Comparison of ENCODE assay signal across 9 mouse cellular contexts in genomic region chr6:88640331-88640730, GRCm38 (mm10). TPM values are rescaled to one million over a fixed set of nuclear protein-coding genes. Genes with fewer than 3 reads are reported as not detected.
DNase-seq lines count a peak whose midpoint lies in the region; ATAC-seq lines count a peak whose summit lies in the region.
"Had no signal": no experiment of that assay in that cellular context is flagged by ENCODE, and none has a peak within 500 bp of the region (broad histone marks: within the 10 kb centered on the region; RNA-seq: fewer than 3 reads in every experiment).

No protein-coding gene starts in this region.

- H3K4me2 ChIP-seq in hindbrain, embryonic 13.5 days: peak overlapping the region; percentile 32
- peak overlapping the region; percentile 49 for H3K4me2 ChIP-seq in forebrain, embryonic 13.5 days

- H3K4me3 ChIP-seq in hindbrain, embryonic 13.5 days: no peak overlapping the region
- no peak overlapping the region for H3K4me3 ChIP-seq in hindbrain, embryonic 10.5 days
- 0 out of 2 replicates have a peak overlapping the region, but pooled peaks have one; percentile 0 for H3K4me3 ChIP-seq in brown adipose tissue, adult 24 weeks (ENCODE audit: insufficient read depth, low read depth, low read length)
- H3K4me3 ChIP-seq in forebrain, embryonic 13.5 days: no peak overlapping the region
- H3K4me3 ChIP-seq: myocyte had no signal

- H3K27me3 ChIP-seq in hindbrain, embryonic 13.5 days: no peaks in the 10 kb centered on the region
- H3K27me3 ChIP-seq in hindbrain, embryonic 10.5 days (ENCODE audit: insufficient read depth, poor library complexity, severe bottlenecking): peaks cover 4% of the 10 kb centered on the region; the same call in 1 of the 2 replicates
- no peaks in the 10 kb centered on the region for H3K27me3 ChIP-seq in forebrain, embryonic 13.5 days

- H3K36me3 ChIP-seq in hindbrain, embryonic 13.5 days: no peaks in the 10 kb centered on the region
- H3K36me3 ChIP-seq in hindbrain, embryonic 10.5 days: no peaks in the 10 kb centered on the region
- no peaks in the 10 kb centered on the region for H3K36me3 ChIP-seq in forebrain, embryonic 13.5 days (ENCODE audit: poor library complexity, severe bottlenecking)

- H3K9me3 ChIP-seq in hindbrain, embryonic 13.5 days: peaks cover 7% of the 10 kb centered on the region
- H3K9me3 ChIP-seq in hindbrain, embryonic 10.5 days: peaks cover 9% of the 10 kb centered on the region; the same call in 1 of the 2 replicates
- peaks cover 12% of the 10 kb centered on the region for H3K9me3 ChIP-seq in forebrain, embryonic 13.5 days (replicated peaks)

- peak overlapping the region; percentile 67 for H3K27ac ChIP-seq in hindbrain, embryonic 13.5 days
- no peak overlapping the region for H3K27ac ChIP-seq in hindbrain, embryonic 10.5 days
- peak overlapping the region; percentile 46; the same call in 1 of the 2 replicates for H3K27ac ChIP-seq in brown adipose tissue, adult 24 weeks (replicated peaks; ENCODE audit: low read depth, low read length)
- peak overlapping the region; percentile 35; the same call in 1 of the 2 replicates for H3K27ac ChIP-seq in forebrain, embryonic 13.5 days

- 31% methylated on average over 3 of the region's 3 CpGs for WGBS in hindbrain, embryonic 13.5 days
- WGBS in hindbrain, embryonic 10.5 days: 30% methylated on average over 3 of the region's 3 CpGs
- WGBS in forebrain, embryonic 13.5 days: 10% methylated on average over 3 of the region's 3 CpGs

- peak overlapping the region; percentile 14; the same call in 1 of the 2 replicates for H3K9ac ChIP-seq in hindbrain, embryonic 13.5 days
- peak overlapping the region; percentile 46; the same call in 1 of the 2 replicates for H3K9ac ChIP-seq in forebrain, embryonic 13.5 days

- peaks cover 16% of the 10 kb centered on the region for H3K4me1 ChIP-seq in hindbrain, embryonic 13.5 days (replicated peaks)
- peaks cover 22% of the 10 kb centered on the region for H3K4me1 ChIP-seq in hindbrain, embryonic 10.5 days (replicated peaks)
- H3K4me1 ChIP-seq in brown adipose tissue, adult 24 weeks (ENCODE audit: control insufficient read depth, insufficient read depth, insufficient read length, low read length): peaks cover 10% of the 10 kb centered on the region; the same call in 1 of the 2 replicates
- H3K4me1 ChIP-seq in forebrain, embryonic 13.5 days: peaks cover 19% of the 10 kb centered on the region

- ATAC-seq in hindbrain, embryonic 13.5 days (ENCODE audit: low FRiP score): no peak
- no peak for ATAC-seq in forebrain, embryonic 13.5 days
- ATAC-seq in megakaryocyte progenitor cell, adult 5-6 weeks (replicated peaks; ENCODE audit: poor library complexity): peak; percentile 60

- no peak for DNase-seq in hindbrain, embryonic 10.5 days (ENCODE audit: low spot score)
- no peak for DNase-seq in gastrocnemius, postnatal 10 days
- no peak for DNase-seq in frontal cortex, postnatal 14 days (ENCODE audit: low spot score in 2 of 2)
- DNase-seq: thymus, postnatal 36 days had no signal

RNA-seq across cellular contexts. Expression of gene Kbtbd12, which starts 2.6 kb away (rescaled TPM):
- polyA plus RNA-seq in hindbrain, embryonic 13.5 days (2015; fragmentation: Nextera tagmentation; extraction: Ambion mirVana): 0.14 and 0.26 TPM in 2 replicates
- not detected in 2 replicates for polyA plus RNA-seq in hindbrain, embryonic 10.5 days (2016; fragmentation: Nextera tagmentation; extraction: Ambion mirVana)
- polyA plus RNA-seq in brown adipose tissue, adult 24 weeks (2012; ENCODE audit: insufficient read depth, insufficient read length, missing spikeins): 3.9 and 6.8 TPM in 2 replicates
- 0.20 TPM in 1 of 2 replicates, not detected in the other for polyA plus RNA-seq in forebrain, embryonic 13.5 days (2015; fragmentation: Nextera tagmentation; extraction: Ambion mirVana)
- 0.17 and 0.37 TPM in 2 replicates for total RNA-seq in megakaryocyte progenitor cell, adult 5-6 weeks (2015)
- total RNA-seq in megakaryocyte progenitor cell, adult 5-6 weeks (2017): 0.41 and 0.67 TPM in 2 replicates
- total RNA-seq in gastrocnemius, postnatal 10 days (2021): 10 to 100 TPM; 41.8 to 45.9 TPM
